Mouse (Mus musculus): ENCODE measurements at regions not wholly inside any gene's neighbourhood (a gene's known extent, or its start where the extent isn't known, plus 50 kb on each side); places are given as distances from the start of the nearest gene placed in this dataset.
A peak's percentile ranks its signal among the peaks of the same experiment; 100 is the strongest.

- no peak for ATAC-seq (replicated peaks in 1 of 2; ENCODE audit: insufficient read depth in 1 of 2, low FRiP score in 2 of 2, low TSS enrichment in 1 of 2, low read depth in 1 of 2, poor library complexity in 2 of 2, severe bottlenecking in 2 of 2)
These were observed 230.7 kb downstream of the Prex1 start for GRCm38 (mm10) chr2:166482720-166483616.

- no peak for ATAC-seq (replicated peaks in 1 of 2; ENCODE audit: insufficient read depth in 1 of 2, low FRiP score in 2 of 2, low TSS enrichment in 1 of 2, low read depth in 1 of 2, poor library complexity in 2 of 2, severe bottlenecking in 2 of 2)
These were observed 231.9 kb downstream of the Prex1 start for GRCm38 (mm10) chr2:166481774-166482173.

- ATAC-seq (replicated peaks in 1 of 2; ENCODE audit: insufficient read depth in 1 of 2, low FRiP score in 2 of 2, low TSS enrichment in 1 of 2, low read depth in 1 of 2, poor library complexity in 2 of 2, severe bottlenecking in 2 of 2), result no peak
These were observed 232.3 kb downstream of the Prex1 start for GRCm38 (mm10) chr2:166481362-166481761.

- peak; percentile 87 to 90 for ATAC-seq (replicated peaks in 1 of 2; ENCODE audit: insufficient read depth in 1 of 2, low FRiP score in 2 of 2, low TSS enrichment in 1 of 2, low read depth in 1 of 2, poor library complexity in 2 of 2, severe bottlenecking in 2 of 2)
These were observed 232.7 kb downstream of the Prex1 start for GRCm38 (mm10) chr2:166480883-166481282.

GRCm38 (mm10) chr2:166476953-166477352 lies 236.7 kb downstream of the Prex1 start:
- no peak for ATAC-seq (replicated peaks in 1 of 2; ENCODE audit: insufficient read depth in 1 of 2, low FRiP score in 2 of 2, low TSS enrichment in 1 of 2, low read depth in 1 of 2, poor library complexity in 2 of 2, severe bottlenecking in 2 of 2)

GRCm38 (mm10) chr2:166475624-166476023 lies 238.0 kb downstream of the Prex1 start:
- ATAC-seq (replicated peaks in 1 of 2; ENCODE audit: insufficient read depth in 1 of 2, low FRiP score in 2 of 2, low TSS enrichment in 1 of 2, low read depth in 1 of 2, poor library complexity in 2 of 2, severe bottlenecking in 2 of 2), result no peak

GRCm38 (mm10) chr2:166474601-166475000 lies 239.0 kb downstream of the Prex1 start:
- ATAC-seq (replicated peaks in 1 of 2; ENCODE audit: insufficient read depth in 1 of 2, low FRiP score in 2 of 2, low TSS enrichment in 1 of 2, low read depth in 1 of 2, poor library complexity in 2 of 2, severe bottlenecking in 2 of 2), result no peak

GRCm38 (mm10) chr2:166471257-166471753 lies 242.3 kb downstream of the Prex1 start:
- peak in 1 of 2 experiments; percentile 36; a peak in 3 of 4 replicates for ATAC-seq (replicated peaks in 1 of 2; ENCODE audit: insufficient read depth in 1 of 2, low FRiP score in 2 of 2, low TSS enrichment in 1 of 2, low read depth in 1 of 2, poor library complexity in 2 of 2, severe bottlenecking in 2 of 2)

- no peak for ATAC-seq (replicated peaks in 1 of 2; ENCODE audit: insufficient read depth in 1 of 2, low FRiP score in 2 of 2, low TSS enrichment in 1 of 2, low read depth in 1 of 2, poor library complexity in 2 of 2, severe bottlenecking in 2 of 2)
These were observed 244.5 kb downstream of the Prex1 start for GRCm38 (mm10) chr2:166469046-166469593.

GRCm38 (mm10) chr2:166467137-166467536 lies 246.5 kb downstream of the Prex1 start:
- ATAC-seq (replicated peaks in 1 of 2; ENCODE audit: insufficient read depth in 1 of 2, low FRiP score in 2 of 2, low TSS enrichment in 1 of 2, low read depth in 1 of 2, poor library complexity in 2 of 2, severe bottlenecking in 2 of 2), result peak; percentile 17 to 63; a peak in 2 of 4 replicates

GRCm38 (mm10) chr2:166465531-166465930 lies 248.1 kb downstream of the Prex1 start:
- no peak for ATAC-seq (replicated peaks in 1 of 2; ENCODE audit: insufficient read depth in 1 of 2, low FRiP score in 2 of 2, low TSS enrichment in 1 of 2, low read depth in 1 of 2, poor library complexity in 2 of 2, severe bottlenecking in 2 of 2)

- ATAC-seq (replicated peaks in 1 of 2; ENCODE audit: insufficient read depth in 1 of 2, low FRiP score in 2 of 2, low TSS enrichment in 1 of 2, low read depth in 1 of 2, poor library complexity in 2 of 2, severe bottlenecking in 2 of 2), result no peak
These were observed 250.1 kb downstream of the Prex1 start for GRCm38 (mm10) chr2:166463539-166463938.

GRCm38 (mm10) chr2:166461956-166462355 lies 251.7 kb downstream of the Prex1 start:
- no peak for ATAC-seq (replicated peaks in 1 of 2; ENCODE audit: insufficient read depth in 1 of 2, low FRiP score in 2 of 2, low TSS enrichment in 1 of 2, low read depth in 1 of 2, poor library complexity in 2 of 2, severe bottlenecking in 2 of 2)

- ATAC-seq (replicated peaks in 1 of 2; ENCODE audit: insufficient read depth in 1 of 2, low FRiP score in 2 of 2, low TSS enrichment in 1 of 2, low read depth in 1 of 2, poor library complexity in 2 of 2, severe bottlenecking in 2 of 2), result no peak
These were observed 252.5 kb downstream of the Prex1 start for GRCm38 (mm10) chr2:166461103-166461502.

GRCm38 (mm10) chr2:166459955-166460354 lies 253.7 kb downstream of the Prex1 start:
- ATAC-seq (replicated peaks in 1 of 2; ENCODE audit: insufficient read depth in 1 of 2, low FRiP score in 2 of 2, low TSS enrichment in 1 of 2, low read depth in 1 of 2, poor library complexity in 2 of 2, severe bottlenecking in 2 of 2), result peak in 1 of 2 experiments; percentile 52; a peak in 1 of 4 replicates

GRCm38 (mm10) chr2:166458953-166459352 lies 254.7 kb downstream of the Prex1 start:
- ATAC-seq (replicated peaks in 1 of 2; ENCODE audit: insufficient read depth in 1 of 2, low FRiP score in 2 of 2, low TSS enrichment in 1 of 2, low read depth in 1 of 2, poor library complexity in 2 of 2, severe bottlenecking in 2 of 2), result peak; percentile 29 to 80

- no peak for ATAC-seq (replicated peaks in 1 of 2; ENCODE audit: insufficient read depth in 1 of 2, low FRiP score in 2 of 2, low TSS enrichment in 1 of 2, low read depth in 1 of 2, poor library complexity in 2 of 2, severe bottlenecking in 2 of 2)
These were observed 256.1 kb downstream of the Prex1 start for GRCm38 (mm10) chr2:166457381-166458172.
